In genomic region chr11:44510371-44510770, GRCm38 (mm10) we compare ENCODE assay signal across 30 mouse cellular contexts. TPM values are rescaled to one million over a fixed set of nuclear protein-coding genes. Genes with fewer than 3 reads are reported as not detected.
A peak's percentile ranks its signal among the peaks of the same experiment; 100 is the strongest.
DNase-seq lines count a peak whose midpoint lies in the region; ATAC-seq and TF ChIP-seq lines count a peak whose summit lies in the region.
"Had no signal": no experiment of that assay in that cellular context is flagged by ENCODE, and none has a peak within 500 bp of the region (broad histone marks: within the 10 kb centered on the region; RNA-seq: fewer than 3 reads in every experiment).

No protein-coding gene starts in this region.

- TF ChIP-seq CTCF in liver, postnatal 0 days (IDR thresholded peaks at IDR 0.05; ENCODE audit: low read depth): no peak

- H3K4me3 ChIP-seq in liver, embryonic 12.5 days: peak overlapping the region; percentile 4; the same call in 1 of the 2 replicates
- H3K4me3 ChIP-seq in liver, postnatal 0 days (ENCODE audit: low read depth, low read length): no peak overlapping the region
- no peak overlapping the region for H3K4me3 ChIP-seq in intestine, embryonic 16.5 days (ENCODE audit: low read length)
- H3K4me3 ChIP-seq: embryonic facial prominence, embryonic 12.5 days; hindbrain, embryonic 12.5 days; myocyte; neural tube, embryonic 12.5 days had no signal

- H3K36me3 ChIP-seq in liver, embryonic 12.5 days: no peaks in the 10 kb centered on the region
- H3K36me3 ChIP-seq in liver, postnatal 0 days (replicated peaks; ENCODE audit: insufficient read depth, low read length): no peaks in the 10 kb centered on the region
- no peaks in the 10 kb centered on the region for H3K36me3 ChIP-seq in intestine, embryonic 16.5 days (ENCODE audit: control insufficient read depth, insufficient read depth, low read length)
- H3K36me3 ChIP-seq: embryonic facial prominence, embryonic 12.5 days; hindbrain, embryonic 12.5 days; neural tube, embryonic 12.5 days had no signal

- ATAC-seq in liver, embryonic 12.5 days: no peak
- no peak for ATAC-seq in liver, postnatal 0 days
- ATAC-seq in intestine, embryonic 16.5 days: no peak
- ATAC-seq: forebrain, postnatal 0 days; intestine, postnatal 0 days; midbrain, embryonic 16.5 days had no signal

- no peak for TF ChIP-seq EP300 in liver, postnatal 0 days (IDR thresholded peaks at IDR 0.05; ENCODE audit: low read depth)

- peak overlapping the region; percentile 64; the same call in 1 of the 2 replicates for H3K9ac ChIP-seq in liver, embryonic 12.5 days
- no peak overlapping the region for H3K9ac ChIP-seq in liver, postnatal 0 days (replicated peaks)
- no peak overlapping the region for H3K9ac ChIP-seq in intestine, embryonic 16.5 days (ENCODE audit: low read depth, low read length)
- H3K9ac ChIP-seq: embryonic facial prominence, embryonic 12.5 days; forebrain, postnatal 0 days; hindbrain, embryonic 12.5 days; lung, embryonic 14.5 days; neural tube, embryonic 12.5 days had no signal

- no peaks in the 10 kb centered on the region for H3K9me3 ChIP-seq in liver, embryonic 12.5 days (replicated peaks)
- H3K9me3 ChIP-seq in liver, postnatal 0 days (ENCODE audit: low read length): no peaks in the 10 kb centered on the region
- H3K9me3 ChIP-seq in intestine, embryonic 16.5 days (ENCODE audit: control insufficient read depth, low read length): no peaks in the 10 kb centered on the region
- H3K9me3 ChIP-seq: embryonic facial prominence, embryonic 12.5 days; hindbrain, embryonic 12.5 days; neural tube, embryonic 12.5 days had no signal

- H3K4me1 ChIP-seq in liver, embryonic 12.5 days: peaks cover 83% of the 10 kb centered on the region
- peaks cover 42% of the 10 kb centered on the region for H3K4me1 ChIP-seq in liver, postnatal 0 days (ENCODE audit: insufficient read depth)
- H3K4me1 ChIP-seq in intestine, embryonic 16.5 days (ENCODE audit: control insufficient read depth, insufficient read depth, low read length): 0 out of 2 replicates have a peak, but pooled peaks cover 3% of the 10 kb centered on the region
- H3K4me1 ChIP-seq: embryonic facial prominence, embryonic 12.5 days; hindbrain, embryonic 12.5 days; neural tube, embryonic 12.5 days had no signal

- H3K4me2 ChIP-seq in liver, embryonic 12.5 days: peak overlapping the region; percentile 63
- H3K4me2 ChIP-seq in liver, postnatal 0 days (ENCODE audit: low read depth, low read length): peak overlapping the region; percentile 45
- H3K4me2 ChIP-seq in intestine, embryonic 16.5 days (ENCODE audit: low read depth, low read length): no peak overlapping the region
- H3K4me2 ChIP-seq: embryonic facial prominence, embryonic 12.5 days; heart, embryonic 11.5 days; hindbrain, embryonic 12.5 days; lung, embryonic 14.5 days; neural tube, embryonic 12.5 days had no signal

- WGBS in liver, embryonic 12.5 days (ENCODE audit: insufficient replicate concordance): 55% methylated on average over 7 of the region's 7 CpGs
- WGBS in liver, postnatal 0 days (ENCODE audit: insufficient replicate concordance): 63% methylated on average over 7 of the region's 7 CpGs
- whole genome bisulfite sequencing in intestine, embryonic 16.5 days: 89% methylated on average over 7 of the region's 7 CpGs

- H3K27me3 ChIP-seq in liver, embryonic 12.5 days (replicated peaks): no peaks in the 10 kb centered on the region
- H3K27me3 ChIP-seq in liver, postnatal 0 days (ENCODE audit: insufficient read depth, low read length): no peaks in the 10 kb centered on the region
- H3K27me3 ChIP-seq in intestine, embryonic 16.5 days (replicated peaks; ENCODE audit: control insufficient read depth, insufficient read depth, low read length): no peaks in the 10 kb centered on the region
- H3K27me3 ChIP-seq: embryonic facial prominence, embryonic 12.5 days; hindbrain, embryonic 12.5 days; neural tube, embryonic 12.5 days had no signal

- peak overlapping the region; percentile 96 for H3K27ac ChIP-seq in liver, embryonic 12.5 days
- peak overlapping the region; percentile 92; the same call in 1 of the 2 replicates for H3K27ac ChIP-seq in liver, postnatal 0 days (ENCODE audit: low read depth)
- H3K27ac ChIP-seq in intestine, embryonic 16.5 days (ENCODE audit: low read length): no peak overlapping the region
- H3K27ac ChIP-seq: embryonic facial prominence, embryonic 12.5 days; hindbrain, embryonic 12.5 days; neural tube, embryonic 12.5 days had no signal

- peak; percentile 59 to 84 for DNase-seq in layer of hippocampus, adult 18-20 months (ENCODE audit: low spot score in 2 of 2)
- DNase-seq in layer of hippocampus, postnatal 10 days (ENCODE audit: low spot score in 2 of 2): no peak
- peak; percentile 48 for DNase-seq in brain, adult 2 months (ENCODE audit: low read depth, low spot score)
- no peak for DNase-seq in liver, postnatal 0 days
- no peak for DNase-seq in T-cell, adult 2 months (ENCODE audit: low spot score)
- DNase-seq: adrenal gland, postnatal 10 days; B cell, adult 2 months; cerebellum, adult 11 months; cerebellum, adult 9-11 months; embryo, embryonic 11 days; forebrain, postnatal 0 days; gastrocnemius, postnatal 14 days; heart, postnatal 36 days; kidney, adult 9 months; kidney, postnatal 10 days; left cerebral cortex, postnatal 4 days; lung, postnatal 14 days; right cerebral cortex, adult 18-20 months; spleen, adult 18-20 months; thymus, postnatal 14 days had no signal

RNA-seq across cellular contexts. Expression of gene Rnf145, which starts 8.4 kb away (rescaled TPM):
- 100 to 1,000 TPM in 1 of 2 experiments, 10 to 100 TPM in 1; 87.0 to 107 TPM for total RNA-seq in layer of hippocampus, adult 18-20 months (2021)
- total RNA-seq in layer of hippocampus, postnatal 10 days (2021): 100 to 1,000 TPM in 1 of 2 experiments, 10 to 100 TPM in 1; 91.6 to 119 TPM
- 64.7 and 71.1 TPM in 2 replicates for polyA plus RNA-seq in liver, embryonic 12.5 days (2016; fragmentation: Nextera tagmentation; extraction: Ambion mirVana)
- 31.9 and 32.7 TPM in 2 replicates for polyA plus RNA-seq in liver, postnatal 0 days (2015; fragmentation: Nextera tagmentation; extraction: Ambion mirVana)
- 36.6 and 37.1 TPM in 2 replicates for polyA plus RNA-seq in intestine, embryonic 16.5 days (2015; fragmentation: Nextera tagmentation; extraction: Ambion mirVana)

RNA-seq across cellular contexts. Expression of gene Ublcp1, which starts 40.1 kb away (rescaled TPM):
- total RNA-seq in layer of hippocampus, adult 18-20 months (2021): 10 to 100 TPM; 46.7 to 49.2 TPM
- total RNA-seq in layer of hippocampus, postnatal 10 days (2021): 10 to 100 TPM; 39.8 to 40.2 TPM
- 41.8 and 41.9 TPM in 2 replicates for polyA plus RNA-seq in liver, embryonic 12.5 days (2016; fragmentation: Nextera tagmentation; extraction: Ambion mirVana)
- polyA plus RNA-seq in liver, postnatal 0 days (2015; fragmentation: Nextera tagmentation; extraction: Ambion mirVana): 40.8 and 40.9 TPM in 2 replicates
- polyA plus RNA-seq in intestine, embryonic 16.5 days (2015; fragmentation: Nextera tagmentation; extraction: Ambion mirVana): 42.5 and 51.1 TPM in 2 replicates

Comparison
In these comparisons a context has a peak if more than half of its experiments do, and no peak if none do; other contexts are left out.
1. DNase-seq: peak in layer of hippocampus, adult 18-20 months (2 of 2) and brain, adult 2 months (single experiment); none in layer of hippocampus, postnatal 10 days (0 of 2), liver, postnatal 0 days (single experiment) and T-cell, adult 2 months (single experiment).